Mouse (Mus musculus) embryonic fibroblast, embryonic 13.5 days (primary cell): ENCODE results near the gene 1700123O20Rik. TPM values are rescaled to one million over a fixed set of nuclear protein-coding genes. Genes with fewer than 3 reads are reported as not detected.

Experiments
- H3K27ac ChIP-seq: 2 replicates; pipeline ENCODE4 v1.5.1; 2012; ENCODE audit warnings: low read length, control low read depth, inconsistent platforms; ENCODE audit not compliant: insufficient read depth
- H3K4me1 ChIP-seq: 2 replicates; pipeline ENCODE4 v1.6.1; 2011; ENCODE audit warnings: low read length; ENCODE audit not compliant: control insufficient read depth, insufficient read depth
- H3K4me3 ChIP-seq: 2 replicates; pipeline ENCODE4 v1.5.1; 2011; ENCODE audit warnings: mild to moderate bottlenecking, control low read depth, low read length; ENCODE audit not compliant: insufficient read depth
- CTCF ChIP-seq: IDR thresholded peaks from 2 replicates; pipeline ENCODE4 v1.5.1; 2011; ENCODE audit warnings: mild to moderate bottlenecking, control low read depth, low read length, moderate library complexity, borderline replicate concordance; ENCODE audit not compliant: insufficient read depth
- POLR2A ChIP-seq: IDR thresholded peaks from 2 replicates; pipeline ENCODE4 v1.6.1; 2011; ENCODE audit warnings: low read depth, mild to moderate bottlenecking, control low read depth, low read length, moderate library complexity
- polyA plus RNA-seq: library from polyadenylated mRNA; stranded (reverse); fragments of >200 nt; gene quantifications from 2 replicates; pipeline ENCODE4 v1.2.4, GENCODE M21; 2011; ENCODE audit warnings: low read depth; ENCODE audit not compliant: missing spikeins, insufficient read length

The 1700123O20Rik gene
- polyA plus RNA-seq = 51.6 and 58.9 TPM in 2 replicates

- TF ChIP-seq CTCF (no peak), POLR2A (no peak; the same call in 1 of the 2 replicates)
- H3K27ac ChIP-seq = peak within 1 kb of the TSS; percentile 99
- peak within 1 kb of the TSS; percentile 82 for H3K4me3 ChIP-seq
- peaks cover 4% of the 10 kb centered on the region for H3K4me1 ChIP-seq
Measured at GRCm38 (mm10) chr14:54686063-54686521, at the start of gene 1700123O20Rik. 1700123O20Rik (plus strand) TSS chr14:54686216.

GRCm38 (mm10) chr14:54636954-54637353 is 49.1 kb upstream of the 1700123O20Rik start:
- Histone ChIP-seq H3K4me1 (peaks cover 4% of the 10 kb centered on the region; the same call in 1 of the 2 replicates), H3K27ac (no peak overlapping the region), H3K4me3 (no peak overlapping the region)
- TF ChIP-seq CTCF = peak; percentile 82; the same call in 1 of the 2 replicates
- no peak for TF ChIP-seq POLR2A

- H3K4me1 ChIP-seq = peaks cover 4% of the 10 kb centered on the region; the same call in 1 of the 2 replicates
- no peak for TF ChIP-seq CTCF
- TF ChIP-seq POLR2A = no peak
- no peak overlapping the region for H3K27ac ChIP-seq
- no peak overlapping the region for H3K4me3 ChIP-seq
Measured at GRCm38 (mm10) chr14:54638210-54638609, 47.8 kb upstream of the 1700123O20Rik start.

- no peak overlapping the region for H3K4me3 ChIP-seq
- no peak for TF ChIP-seq CTCF
- TF ChIP-seq POLR2A = no peak
- H3K4me1 ChIP-seq = peaks cover 8% of the 10 kb centered on the region; the same call in 1 of the 2 replicates
- H3K27ac ChIP-seq = no peak overlapping the region
Measured at GRCm38 (mm10) chr14:54640121-54640520, 45.9 kb upstream of the 1700123O20Rik start.

GRCm38 (mm10) chr14:54640946-54641304 is 45.1 kb upstream of the 1700123O20Rik start, which contains the start of gene Gm17606:
Gm17606 (plus strand) TSS chr14:54640952.
- Histone ChIP-seq H3K4me3 (peak within 1 kb of the TSS; percentile 46), H3K27ac (no peak within 1 kb of the TSS), H3K4me1 (peaks cover 8% of the 10 kb centered on the region; the same call in 1 of the 2 replicates)
- TF ChIP-seq POLR2A = no peak
- TF ChIP-seq CTCF = no peak

GRCm38 (mm10) chr14:54641305-54641969 is 44.6 kb upstream of the 1700123O20Rik start, which contains the start of gene Cdh24:
Cdh24 (minus strand) TSS chr14:54641364.
- peaks cover 8% of the 10 kb centered on the region; the same call in 1 of the 2 replicates for H3K4me1 ChIP-seq
- no peak within 1 kb of the TSS for H3K27ac ChIP-seq
- H3K4me3 ChIP-seq = peak within 1 kb of the TSS; percentile 46
- peak; percentile 70 for TF ChIP-seq POLR2A
- TF ChIP-seq CTCF = peak; percentile 64; the same call in 1 of the 2 replicates

GRCm38 (mm10) chr14:54642224-54642944 is 43.6 kb upstream of the 1700123O20Rik start:
- no peak for TF ChIP-seq POLR2A
- H3K27ac ChIP-seq = no peak overlapping the region
- peaks cover 8% of the 10 kb centered on the region; the same call in 1 of the 2 replicates for H3K4me1 ChIP-seq

GRCm38 (mm10) chr14:54643011-54643410 is 43.0 kb upstream of the 1700123O20Rik start:
- no peak for TF ChIP-seq POLR2A
- TF ChIP-seq CTCF = no peak
- H3K4me3 ChIP-seq = no peak overlapping the region
- H3K27ac ChIP-seq = no peak overlapping the region
- peaks cover 8% of the 10 kb centered on the region; the same call in 1 of the 2 replicates for H3K4me1 ChIP-seq

More at GRCm38 (mm10) chr14:54642224-54642944, 43.6 kb upstream of the 1700123O20Rik start:
- no peak overlapping the region for H3K4me3 ChIP-seq

- TF ChIP-seq POLR2A (no peak), CTCF (no peak)
- Histone ChIP-seq H3K4me3 (no peak overlapping the region), H3K27ac (no peak overlapping the region), H3K4me1 (peaks cover 8% of the 10 kb centered on the region; the same call in 1 of the 2 replicates)
Measured at GRCm38 (mm10) chr14:54644294-54644693, 41.7 kb upstream of the 1700123O20Rik start.
